In genomic region chr13:13328876-13329275, GRCm38 (mm10) we compare ENCODE assay signal across 10 mouse cellular contexts.
DNase-seq lines count a peak whose midpoint lies in the region; ATAC-seq and TF ChIP-seq lines count a peak whose summit lies in the region.
"Had no signal": no experiment of that assay in that cellular context is flagged by ENCODE, and none has a peak within 500 bp of the region (broad histone marks: within the 10 kb centered on the region; RNA-seq: fewer than 3 reads in every experiment).

No protein-coding gene starts in this region.

- peak; percentile 85 for ATAC-seq in megakaryocyte progenitor cell, adult 5-6 weeks (replicated peaks; ENCODE audit: poor library complexity)

- peak; percentile 60 for DNase-seq in gastrocnemius, adult 2 months
- DNase-seq in gastrocnemius, postnatal 25 days: no peak
- peak; percentile 62 for DNase-seq in urinary bladder, postnatal 14 days (ENCODE audit: low spot score)
- DNase-seq in urinary bladder, postnatal 4 days (ENCODE audit: low spot score in 2 of 2): no peak
- peak; percentile 78 for DNase-seq in embryo, embryonic 10.5 days (ENCODE audit: low spot score)
- DNase-seq in kidney, postnatal 10 days: peak; percentile 79
- DNase-seq in thymus, postnatal 25 days: peak; percentile 72

- intact Hi-C loops in gastrocnemius, adult 2 months (cut with DNase I): no loop called here

- H3K4me3 ChIP-seq in gastrocnemius, adult 2 months: no peak overlapping the region
- H3K4me3 ChIP-seq: embryonic facial prominence, embryonic 13.5 days had no signal

- peak; percentile 73 for TF ChIP-seq CTCF in gastrocnemius, adult 2 months (IDR thresholded peaks at IDR 0.05)

- H3K27ac ChIP-seq in gastrocnemius, adult 2 months: no peak overlapping the region
- H3K27ac ChIP-seq: embryonic facial prominence, embryonic 13.5 days; macrophage had no signal

Comparison
In these comparisons a context has a peak if more than half of its experiments do, and no peak if none do; other contexts are left out.
1. DNase-seq: peak in gastrocnemius, adult 2 months (single experiment), urinary bladder, postnatal 14 days (single experiment), embryo, embryonic 10.5 days (single experiment), kidney, postnatal 10 days (single experiment) and thymus, postnatal 25 days (single experiment); none in gastrocnemius, postnatal 25 days (single experiment) and urinary bladder, postnatal 4 days (0 of 2).